Mouse (Mus musculus) midbrain, embryonic 14.5 days (tissue): Measurements from ENCODE around the gene Spcs1. TPM values are rescaled to one million over a fixed set of nuclear protein-coding genes. Genes with fewer than 3 reads are reported as not detected.
A peak's percentile ranks its signal among the peaks of the same experiment; 100 is the strongest.

Experiments used
- ATAC-seq: fragments of 200-750 bp; cut with Nextera tagmentation; 2 replicates; pipeline ENCODE4 v1.8.0; 2017; ENCODE audit warnings: moderate number of reproducible peaks, moderate library complexity; ENCODE audit not compliant: low FRiP score, low TSS enrichment
- DNase-seq: peaks from one replicate; pipeline ENCODE4 v3.0.0-alpha.2; 2015
- H3K27ac ChIP-seq: fragments of 300-500 bp; sonication (generic); replicated peaks from 2 replicates; pipeline ENCODE4 v1.5.1; 2014; ENCODE audit warnings: mild to moderate bottlenecking, low read depth, low read length, moderate library complexity
- H3K27me3 ChIP-seq: fragments of 300-500 bp; sonication (generic); 2 replicates; pipeline ENCODE4 v1.6.1; 2014; ENCODE audit warnings: low read length, control low read depth, mixed read lengths; ENCODE audit not compliant: control insufficient read depth, insufficient read depth
- H3K36me3 ChIP-seq: fragments of 300-500 bp; sonication (generic); 2 replicates; pipeline ENCODE4 v1.6.1; 2014; ENCODE audit warnings: low read length, control low read depth; ENCODE audit not compliant: control insufficient read depth, insufficient read depth
- H3K4me1 ChIP-seq: fragments of 300-500 bp; sonication (generic); 2 replicates; pipeline ENCODE4 v1.6.1; 2014; ENCODE audit warnings: mild to moderate bottlenecking, antibody characterized with exemption, low read length, control low read depth; ENCODE audit not compliant: control insufficient read depth, insufficient read depth
- H3K4me2 ChIP-seq: fragments of 300-500 bp; sonication (generic); 2 replicates; pipeline ENCODE4 v1.6.1; 2014; ENCODE audit warnings: mild to moderate bottlenecking, low read length, moderate library complexity
- H3K4me3 ChIP-seq: fragments of 300-500 bp; sonication (generic); replicated peaks from 2 replicates; pipeline ENCODE4 v1.5.1; 2014; ENCODE audit warnings: low read depth, low read length
- H3K9ac ChIP-seq: fragments of 300-500 bp; sonication (generic); replicated peaks from 2 replicates; pipeline ENCODE4 v1.6.1; 2014; ENCODE audit warnings: mild to moderate bottlenecking, low read length, moderate library complexity
- H3K9me3 ChIP-seq: fragments of 300-500 bp; sonication (generic); 2 replicates; pipeline ENCODE4 v1.6.1; 2016; ENCODE audit warnings: low read length, control low read depth, mixed read lengths; ENCODE audit not compliant: control insufficient read depth
- WGBS: fragments of 180-500 bp; shearing (Covaris S2); extraction: QIAGEN DNeasy Blood & Tissue Kit; methylation state at CpG from one replicate; pipeline ENCODE4 v1.1.7; 2014; 5-methylcytosine and 5-hydroxymethylcytosine counted together
- polyA plus RNA-seq: library from polyadenylated mRNA; unstranded; fragments of >200 nt; fragmentation: Nextera tagmentation; extraction: Ambion mirVana; gene quantifications from 2 replicates; pipeline ENCODE4 v1.2.1, GENCODE M21; 2014

The Spcs1 gene
- polyA plus RNA-seq, 1 experiment from 2014 or later: 287 TPM

- Histone ChIP-seq H3K36me3 (peaks cover 61% of the 10 kb centered on the region), H3K4me1 (peaks cover 18% of the 10 kb centered on the region), H3K9me3 (no peaks in the 10 kb centered on the region), H3K4me2 (no peak overlapping the region), H3K27me3 (no peaks in the 10 kb centered on the region), H3K9ac (no peak overlapping the region), H3K4me3 (no peak overlapping the region), H3K27ac (no peak overlapping the region)
- ATAC-seq: no peak
- DNase-seq: no peak
- WGBS: 97% methylated on average over 1 of the region's 1 CpGs
Observed at GRCm38 (mm10) chr14:31016063-31016462, 14.6 kb upstream of the Spcs1 start.

GRCm38 (mm10) chr14:31013928-31014327 lies 12.5 kb upstream of the Spcs1 start:
- Histone ChIP-seq H3K4me1 (peaks cover 8% of the 10 kb centered on the region; the same call in 1 of the 2 replicates), H3K9me3 (no peaks in the 10 kb centered on the region), H3K27ac (no peak overlapping the region), H3K9ac (no peak overlapping the region), H3K4me2 (no peak overlapping the region), H3K36me3 (peaks cover 81% of the 10 kb centered on the region), H3K27me3 (no peaks in the 10 kb centered on the region), H3K4me3 (no peak overlapping the region)
- no peak for ATAC-seq
- 92% methylated on average over 2 of the region's 2 CpGs for WGBS
- DNase-seq: no peak

- Histone ChIP-seq H3K9ac (no peak overlapping the region), H3K4me2 (no peak overlapping the region), H3K4me3 (no peak overlapping the region), H3K27ac (no peak overlapping the region), H3K36me3 (peaks cover 97% of the 10 kb centered on the region), H3K9me3 (no peaks in the 10 kb centered on the region), H3K27me3 (no peaks in the 10 kb centered on the region), H3K4me1 (no peaks in the 10 kb centered on the region)
- 96% methylated on average over 3 of the region's 3 CpGs for WGBS
- ATAC-seq (no peak), DNase-seq (no peak)
Observed at GRCm38 (mm10) chr14:31011588-31011987, 10.1 kb upstream of the Spcs1 start.

DNA sequence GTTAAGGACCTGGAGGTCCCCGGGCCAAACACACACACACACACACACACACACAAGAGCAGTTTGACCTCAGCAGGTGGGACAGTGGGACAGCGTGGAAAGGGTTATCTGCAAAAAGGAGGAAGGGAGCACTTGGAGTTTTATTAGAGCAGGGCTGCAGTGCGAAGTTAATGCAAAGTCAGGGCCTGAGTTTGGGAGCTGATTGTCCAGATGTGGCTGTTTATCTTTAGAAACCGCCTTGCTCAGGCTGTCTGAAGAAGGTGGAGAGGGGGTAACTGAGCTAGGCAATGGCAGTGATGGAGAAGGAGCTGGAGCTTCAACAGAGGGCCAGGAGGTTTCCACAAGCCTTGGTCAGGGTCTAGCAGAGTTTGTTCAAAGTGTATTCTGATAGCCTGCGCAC lies 5.3 kb upstream of the Spcs1 start:
- H3K27me3 ChIP-seq: no peaks in the 10 kb centered on the region
- H3K27ac ChIP-seq: no peak overlapping the region
- peaks cover 8% of the 10 kb centered on the region for H3K4me1 ChIP-seq
- WGBS: 89% methylated on average over 5 of the region's 5 CpGs
- H3K9me3 ChIP-seq: no peaks in the 10 kb centered on the region
- H3K36me3 ChIP-seq: peaks cover 54% of the 10 kb centered on the region
- no peak overlapping the region for H3K4me3 ChIP-seq
- DNase-seq (no peak), ATAC-seq (no peak)
- no peak overlapping the region for H3K4me2 ChIP-seq
- H3K9ac ChIP-seq: no peak overlapping the region

DNA sequence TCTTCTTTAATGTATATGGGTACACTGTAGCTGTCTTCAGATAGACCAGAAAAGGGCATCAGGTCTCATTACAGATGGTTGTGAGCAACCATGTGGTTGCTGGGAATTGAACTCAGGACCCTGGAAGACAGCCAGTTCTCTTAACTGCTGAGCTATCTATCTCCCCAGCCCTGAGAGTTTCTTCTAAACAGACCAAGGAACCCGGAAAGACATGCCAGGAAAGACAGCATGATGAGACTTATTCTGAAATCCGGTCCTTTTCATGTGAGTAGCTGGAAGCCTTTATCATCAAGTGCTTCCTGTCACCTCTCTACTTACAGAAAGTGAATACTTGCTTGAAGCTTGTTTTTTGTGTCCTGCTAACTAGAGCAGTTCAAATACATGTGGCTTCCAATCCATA lies 3.1 kb upstream of the Spcs1 start:
- Histone ChIP-seq H3K4me2 (no peak overlapping the region), H3K9me3 (no peaks in the 10 kb centered on the region), H3K27me3 (no peaks in the 10 kb centered on the region), H3K4me1 (peaks cover 8% of the 10 kb centered on the region), H3K27ac (no peak overlapping the region), H3K4me3 (no peak overlapping the region), H3K36me3 (peaks cover 32% of the 10 kb centered on the region), H3K9ac (no peak overlapping the region)
- WGBS: 92% methylated on average over 2 of the region's 2 CpGs
- ATAC-seq (no peak), DNase-seq (no peak)

DNA sequence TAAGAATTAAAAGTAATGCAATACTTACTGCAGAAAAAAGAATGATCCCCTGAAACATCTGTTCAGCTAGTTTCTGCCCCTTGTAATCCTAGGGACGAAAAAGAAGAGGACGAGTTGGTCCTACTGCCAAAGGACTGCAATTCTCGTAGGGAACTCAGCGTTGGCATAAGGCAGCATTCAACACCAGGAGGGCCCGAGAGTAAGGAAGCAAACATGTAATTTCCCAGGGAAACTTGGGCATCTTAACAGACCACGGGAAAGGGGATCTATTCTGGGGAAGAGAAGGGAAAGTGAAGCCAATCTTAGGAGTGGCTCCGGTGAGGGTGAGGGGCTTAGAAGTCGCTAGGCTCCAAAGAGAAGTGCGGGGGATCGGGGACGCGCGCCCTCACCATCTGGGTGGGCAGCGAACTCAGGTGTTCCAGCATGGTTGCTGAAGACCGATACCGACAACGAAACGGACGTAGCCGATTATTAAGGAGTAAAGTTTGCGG lies 611 bp downstream of the Spcs1 start:
- Histone ChIP-seq H3K4me1 (peaks cover 8% of the 10 kb centered on the region), H3K4me3 (peak overlapping the region; percentile 95), H3K4me2 (peak overlapping the region; percentile 78), H3K27ac (peak overlapping the region; percentile 93), H3K9ac (peak overlapping the region; percentile 88), H3K27me3 (no peaks in the 10 kb centered on the region), H3K36me3 (peaks cover 18% of the 10 kb centered on the region), H3K9me3 (no peaks in the 10 kb centered on the region)
- 0% methylated on average over 21 of the region's 21 CpGs for WGBS
- ATAC-seq: 0 out of 2 replicates have a peak, but pooled peaks have one; percentile 49
- DNase-seq: no peak

GRCm38 (mm10) chr14:31000356-31000755 lies 1.1 kb downstream of the Spcs1 start:
- peak overlapping the region; percentile 88; the same call in 1 of the 2 replicates for H3K9ac ChIP-seq
- no peaks in the 10 kb centered on the region for H3K27me3 ChIP-seq
- H3K9me3 ChIP-seq: no peaks in the 10 kb centered on the region
- ATAC-seq (no peak), DNase-seq (no peak)
- peak overlapping the region; percentile 95 for H3K4me3 ChIP-seq
- H3K27ac ChIP-seq: no peak overlapping the region
- WGBS: 68% methylated on average over 10 of the region's 10 CpGs
- H3K4me1 ChIP-seq: peaks cover 8% of the 10 kb centered on the region
- H3K4me2 ChIP-seq: peak overlapping the region; percentile 78
- peaks cover 18% of the 10 kb centered on the region for H3K36me3 ChIP-seq

DNA sequence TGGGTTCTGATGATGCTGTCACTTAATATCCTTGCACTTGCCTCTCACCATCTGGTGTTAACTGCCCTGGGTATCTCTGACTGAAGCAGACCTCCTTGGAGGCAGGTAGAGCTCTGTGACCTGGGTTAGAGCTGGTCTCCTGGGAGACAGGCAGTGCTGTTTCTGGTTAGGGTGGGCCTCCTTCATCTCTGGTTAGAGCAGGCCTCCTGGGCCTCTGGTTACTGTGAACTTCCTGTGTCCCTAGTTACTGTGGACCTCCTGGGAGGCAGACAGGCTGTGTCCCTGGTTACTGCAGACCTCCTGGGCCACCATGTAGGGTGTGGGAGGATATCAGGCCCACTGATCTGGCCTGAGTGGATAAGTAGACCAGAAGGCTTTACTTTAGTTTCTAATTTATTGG lies 5.1 kb downstream of the Spcs1 start:
- Histone ChIP-seq H3K9me3 (no peaks in the 10 kb centered on the region), H3K4me3 (no peak overlapping the region), H3K9ac (no peak overlapping the region), H3K27me3 (no peaks in the 10 kb centered on the region), H3K27ac (no peak overlapping the region), H3K36me3 (peaks cover 13% of the 10 kb centered on the region; the same call in 1 of the 2 replicates), H3K4me1 (no peaks in the 10 kb centered on the region), H3K4me2 (no peak overlapping the region)
- DNase-seq: no peak
- no peak for ATAC-seq

DNA sequence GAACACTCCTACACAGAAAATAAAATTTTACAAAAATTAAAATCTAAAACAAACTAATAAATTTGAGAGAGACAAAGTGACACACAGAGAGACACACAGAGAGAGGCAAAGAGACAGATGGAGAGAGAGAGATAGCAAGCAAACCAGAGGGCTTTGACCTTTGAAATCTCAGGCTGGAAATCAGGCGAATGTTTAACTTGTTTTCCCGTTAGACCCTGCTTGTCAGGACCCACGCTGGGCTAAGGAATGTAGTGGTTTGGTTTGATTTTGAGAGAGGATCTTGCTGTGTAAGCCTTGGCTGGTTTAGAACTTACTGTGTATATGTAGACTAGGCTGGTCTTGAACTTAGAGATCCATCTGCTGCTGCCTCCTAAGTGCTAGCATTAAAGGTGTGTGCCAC lies 25.2 kb downstream of the Spcs1 start:
- DNase-seq (no peak), ATAC-seq (no peak)
- peaks cover 43% of the 10 kb centered on the region for H3K36me3 ChIP-seq
- H3K9ac ChIP-seq: no peak overlapping the region
- no peak overlapping the region for H3K27ac ChIP-seq
- no peak overlapping the region for H3K4me2 ChIP-seq
- 90% methylated on average over 3 of the region's 3 CpGs for WGBS
- H3K4me3 ChIP-seq: no peak overlapping the region
- H3K27me3 ChIP-seq: no peaks in the 10 kb centered on the region
- no peaks in the 10 kb centered on the region for H3K9me3 ChIP-seq
- no peaks in the 10 kb centered on the region for H3K4me1 ChIP-seq
